Mouse (Mus musculus): ENCODE measurements around the gene Dclk3. TPM values are rescaled to one million over a fixed set of nuclear protein-coding genes. Genes with fewer than 3 reads are reported as not detected.

Dclk3 gene
- polyA plus RNA-seq (2012; rRNA removed), result 0.59 and 0.72 TPM in 2 replicates

DNA sequence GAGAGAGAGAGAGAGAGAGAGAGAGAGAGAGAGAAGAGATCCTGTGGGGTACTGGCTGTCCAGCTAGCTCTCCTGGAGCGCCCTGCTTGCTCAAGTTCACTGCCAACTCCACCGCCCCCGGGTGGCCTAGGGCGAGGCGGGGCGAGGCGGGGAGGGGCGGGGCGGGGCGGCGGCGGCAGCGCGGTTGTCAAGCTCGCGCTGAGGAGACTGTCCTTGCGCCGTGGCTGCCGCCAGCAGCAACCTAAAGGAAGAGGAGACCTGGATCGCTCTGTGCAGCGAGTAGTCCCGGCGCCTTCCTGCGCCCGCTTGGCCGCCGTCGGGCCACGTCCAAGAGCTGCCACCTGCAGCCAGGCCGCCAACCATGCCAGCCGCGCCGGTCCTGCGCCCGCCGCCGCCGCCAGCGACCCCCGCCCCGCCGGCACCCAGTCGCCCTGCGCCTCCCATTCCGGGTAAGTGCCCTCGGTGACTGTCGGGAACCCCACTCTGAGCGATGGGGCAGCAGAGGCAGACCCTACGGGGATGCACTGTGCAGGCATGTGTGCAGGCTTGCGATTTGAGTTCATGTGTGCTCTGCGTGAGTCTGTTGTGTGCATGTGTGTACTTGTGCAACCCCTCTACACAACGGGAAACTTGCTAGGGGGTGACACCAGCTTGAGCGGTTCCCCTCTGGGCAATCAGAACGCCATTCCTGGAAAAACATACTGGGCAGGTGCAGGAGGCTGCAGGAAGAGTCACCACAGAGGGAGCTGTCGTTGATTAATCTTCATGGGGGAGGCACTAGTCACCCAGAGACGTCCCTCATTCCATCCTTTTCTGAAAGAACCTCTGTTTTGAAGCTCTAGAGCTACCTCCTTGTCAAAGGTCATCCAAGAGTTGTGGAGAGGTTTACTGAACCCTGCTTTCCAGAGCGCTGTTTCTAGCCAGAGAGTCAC lies at the start of gene Dclk3:
Gene Dclk3 (plus strand): TSS at position 178 of the 932 bp plus-strand sequence.

Other genes with a start within 250 kb of the Dclk3 start
- 44.1 and 59.3 TPM in 2 replicates for gene Mlh1, start 167.3 kb upstream of the Dclk3 start, polyA plus RNA-seq (2012; rRNA removed)
- gene Epm2aip1, start 167.2 kb upstream of the Dclk3 start, polyA plus RNA-seq (2012; rRNA removed), result 20.0 and 40.4 TPM in 2 replicates
- 1.6 and 2.3 TPM in 2 replicates for gene Trank1, start 127.3 kb upstream of the Dclk3 start, polyA plus RNA-seq (2012; rRNA removed)

Data from central nervous system, embryonic 11.5 days (tissue).